Mouse (Mus musculus) forebrain, embryonic 12.5 days (tissue): ENCODE data around the gene Kif26a. TPM values are rescaled to one million over a fixed set of nuclear protein-coding genes. Genes with fewer than 3 reads are reported as not detected.
A peak's percentile ranks its signal among the peaks of the same experiment; 100 is the strongest.

ENCODE experiments used
- ATAC-seq: fragments of 200-750 bp; cut with Nextera tagmentation; 2 replicates; pipeline ENCODE4 v1.8.0; 2017; ENCODE audit warnings: moderate TSS enrichment; ENCODE audit not compliant: low FRiP score
- H3K27ac ChIP-seq: fragments of 300-500 bp; sonication (generic); 2 replicates; pipeline ENCODE4 v1.5.1; 2016; ENCODE audit warnings: mild to moderate bottlenecking
- H3K27me3 ChIP-seq: fragments of 300-500 bp; sonication (generic); 2 replicates; pipeline ENCODE4 v1.6.1; 2016; ENCODE audit warnings: mild to moderate bottlenecking
- H3K36me3 ChIP-seq: fragments of 300-500 bp; sonication (generic); replicated peaks from 2 replicates; pipeline ENCODE4 v1.6.1; 2016; ENCODE audit warnings: mild to moderate bottlenecking
- H3K4me1 ChIP-seq: fragments of 300-500 bp; sonication (generic); 2 replicates; pipeline ENCODE4 v1.6.1; 2016
- H3K4me2 ChIP-seq: fragments of 300-500 bp; sonication (generic); 2 replicates; pipeline ENCODE4 v1.6.1; 2016; ENCODE audit warnings: mild to moderate bottlenecking, moderate library complexity
- H3K4me3 ChIP-seq: fragments of 300-500 bp; sonication (generic); replicated peaks from 2 replicates; pipeline ENCODE4 v1.5.1; 2016; ENCODE audit warnings: mild to moderate bottlenecking
- H3K9ac ChIP-seq: fragments of 300-500 bp; sonication (generic); 2 replicates; pipeline ENCODE4 v1.6.1; 2016; ENCODE audit warnings: mild to moderate bottlenecking
- H3K9me3 ChIP-seq: fragments of 300-500 bp; sonication (generic); 2 replicates; pipeline ENCODE4 v1.6.1; 2016
- WGBS: fragments of 180-500 bp; shearing (Covaris S2); methylation state at CpG from one replicate; pipeline ENCODE4 v1.1.7; 2016; 5-methylcytosine and 5-hydroxymethylcytosine counted together
- polyA plus RNA-seq: library from polyadenylated mRNA; unstranded; fragments of >200 nt; fragmentation: Nextera tagmentation; extraction: Ambion mirVana; gene quantifications from 2 replicates; pipeline ENCODE4 v1.2.1, GENCODE M21; 2016

The Kif26a gene
- polyA plus RNA-seq, 1 experiment from 2014 or later, result 11.8 TPM

DNA sequence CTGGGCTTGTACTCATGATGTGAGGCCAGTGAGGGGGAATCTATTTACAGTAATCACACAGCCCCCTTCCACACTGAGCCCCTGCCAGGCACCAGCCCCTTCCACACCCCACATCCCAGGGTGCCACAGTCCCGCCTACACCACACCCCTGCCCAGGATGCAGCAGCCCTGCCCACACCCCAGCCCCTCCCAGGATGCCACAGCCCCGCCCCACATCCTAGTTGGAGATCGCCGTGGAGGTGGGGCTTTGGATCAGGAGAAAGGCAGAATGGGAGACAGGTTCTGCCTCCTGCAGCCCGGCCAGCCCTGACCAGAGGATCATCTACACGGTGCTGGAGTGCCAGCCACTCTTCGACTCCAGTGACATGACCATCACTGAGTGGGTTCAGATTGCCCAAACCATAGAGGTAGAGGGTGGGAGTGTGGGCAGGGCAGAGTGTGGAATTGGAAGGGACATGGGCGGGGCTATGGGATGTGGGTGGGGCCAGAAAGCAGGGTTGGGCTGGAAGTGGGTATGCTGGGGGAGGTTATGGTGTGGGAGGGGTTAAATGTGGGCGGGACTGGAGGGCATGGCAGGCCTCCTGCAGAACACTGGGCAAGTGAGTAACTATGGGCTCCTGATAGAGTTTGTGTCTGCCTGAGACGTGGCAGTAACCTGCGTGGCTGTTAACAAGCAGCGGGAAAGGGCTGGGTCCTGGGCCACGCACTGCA, 33.2 kb upstream of the Kif26a start:
- no peaks in the 10 kb centered on the region for H3K9me3 ChIP-seq
- ATAC-seq, result peak; percentile 34; the same call in 1 of the 2 replicates
- H3K9ac ChIP-seq, result no peak overlapping the region
- no peak overlapping the region for H3K4me2 ChIP-seq
- WGBS, result 13% methylated on average over 13 of the region's 13 CpGs
- H3K27me3 ChIP-seq, result peaks cover 14% of the 10 kb centered on the region
- no peak overlapping the region for H3K27ac ChIP-seq
- H3K4me3 ChIP-seq, result no peak overlapping the region
- peaks cover 5% of the 10 kb centered on the region; the same call in 1 of the 2 replicates for H3K4me1 ChIP-seq
- H3K36me3 ChIP-seq, result no peaks in the 10 kb centered on the region

DNA sequence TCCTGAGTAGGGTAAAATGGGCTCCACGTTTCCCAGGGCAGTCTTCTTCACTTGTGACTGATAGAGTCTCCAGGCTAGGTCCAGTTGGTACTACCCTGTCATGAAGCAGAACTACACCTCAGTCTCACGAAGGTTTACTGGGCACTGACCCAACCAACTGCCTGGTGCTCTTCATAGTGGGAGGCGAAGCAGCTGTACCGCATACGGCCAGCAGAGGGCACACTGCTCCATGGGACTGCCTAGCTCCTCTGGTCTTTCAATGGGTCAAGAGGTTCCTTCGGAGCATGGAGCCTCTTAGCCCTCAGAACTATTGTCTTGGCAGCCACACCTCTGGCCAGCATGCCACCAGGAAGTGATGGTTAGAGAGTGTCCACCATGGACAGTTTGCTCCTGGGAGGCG, 32.3 kb upstream of the Kif26a start:
- WGBS, result 8% methylated on average over 7 of the region's 7 CpGs
- H3K27me3 ChIP-seq, result peaks cover 12% of the 10 kb centered on the region
- H3K36me3 ChIP-seq, result no peaks in the 10 kb centered on the region
- no peak overlapping the region for H3K4me3 ChIP-seq
- H3K27ac ChIP-seq, result no peak overlapping the region
- H3K4me2 ChIP-seq, result no peak overlapping the region
- H3K4me1 ChIP-seq, result peaks cover 5% of the 10 kb centered on the region; the same call in 1 of the 2 replicates
- ATAC-seq, result peak; percentile 69
- no peak overlapping the region for H3K9ac ChIP-seq
- H3K9me3 ChIP-seq, result no peaks in the 10 kb centered on the region

DNA sequence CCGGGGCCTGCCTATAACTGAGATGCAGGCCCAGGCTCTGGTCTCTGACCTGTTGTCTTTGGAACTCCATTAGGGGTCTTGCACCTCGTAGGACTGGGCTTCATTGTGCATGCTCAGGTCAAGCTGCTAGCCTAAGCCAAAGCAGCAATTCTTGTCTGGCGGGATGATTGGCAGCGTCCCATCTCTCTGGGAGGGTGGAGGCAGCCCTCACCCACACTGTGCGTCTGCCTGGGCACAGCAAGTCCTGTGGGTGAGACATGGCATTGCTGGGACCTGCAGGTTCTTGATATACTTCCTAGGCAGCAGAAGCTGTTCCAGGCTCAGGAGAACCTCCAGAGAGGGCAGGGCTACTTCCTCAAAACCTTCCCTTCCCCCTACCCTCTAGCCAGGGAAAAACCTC, 29.0 kb upstream of the Kif26a start:
- no peak for ATAC-seq

DNA sequence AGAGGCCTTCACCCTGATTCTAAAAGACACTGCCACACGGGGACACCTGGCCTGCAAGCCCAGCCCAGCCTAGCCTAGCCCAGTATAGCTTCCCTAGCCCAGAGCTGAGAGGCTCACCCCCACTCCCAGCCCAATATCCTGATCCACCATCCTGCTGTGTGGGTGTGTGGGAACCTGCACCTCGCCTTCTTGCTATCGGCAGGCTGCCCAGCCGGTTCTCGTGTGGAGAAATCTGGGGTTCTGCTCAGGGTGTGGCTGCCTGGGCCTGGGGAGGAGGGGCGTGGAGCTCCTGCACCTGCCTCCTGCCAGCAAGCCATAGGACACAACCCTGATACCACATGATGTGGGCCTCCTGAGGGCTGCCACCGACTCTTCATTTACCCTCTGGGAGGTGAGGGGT, 28.4 kb upstream of the Kif26a start:
- no peak for ATAC-seq
- Histone ChIP-seq H3K27me3 (peaks cover 7% of the 10 kb centered on the region; the same call in 1 of the 2 replicates), H3K27ac (no peak overlapping the region), H3K9ac (no peak overlapping the region), H3K4me3 (no peak overlapping the region), H3K4me2 (no peak overlapping the region), H3K4me1 (peaks cover 5% of the 10 kb centered on the region; the same call in 1 of the 2 replicates), H3K36me3 (no peaks in the 10 kb centered on the region), H3K9me3 (no peaks in the 10 kb centered on the region)
- WGBS, result 92% methylated on average over 7 of the region's 7 CpGs

More for the DNA sequence above, 29.0 kb upstream of the Kif26a start:
- Histone ChIP-seq H3K27ac (no peak overlapping the region), H3K4me1 (peaks cover 5% of the 10 kb centered on the region; the same call in 1 of the 2 replicates), H3K27me3 (peaks cover 11% of the 10 kb centered on the region), H3K36me3 (no peaks in the 10 kb centered on the region), H3K9me3 (no peaks in the 10 kb centered on the region), H3K4me3 (no peak overlapping the region), H3K9ac (no peak overlapping the region), H3K4me2 (no peak overlapping the region)
- 81% methylated on average over 5 of the region's 5 CpGs for WGBS

DNA sequence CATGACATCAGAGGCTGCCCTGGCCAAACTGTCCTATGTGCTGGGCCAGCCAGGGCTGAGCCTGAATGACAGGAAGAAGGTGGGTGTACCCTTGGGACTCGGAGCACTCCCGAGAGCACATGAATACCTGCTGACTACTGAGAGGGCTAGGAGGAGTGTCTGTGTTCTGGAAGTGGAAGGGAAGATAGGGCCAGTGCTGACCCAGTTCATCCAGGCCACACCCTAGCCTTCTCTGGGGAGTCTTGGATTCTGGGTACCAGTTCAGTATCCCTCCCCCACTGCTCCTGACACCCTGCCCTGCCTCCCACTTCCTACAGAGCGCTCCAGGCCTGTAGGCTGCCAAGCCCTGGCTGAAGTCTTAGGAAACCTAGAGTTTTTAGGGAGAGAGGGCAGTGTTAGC, 24.8 kb upstream of the Kif26a start:
- Histone ChIP-seq H3K27me3 (peaks cover 14% of the 10 kb centered on the region; the same call in 1 of the 2 replicates), H3K4me1 (no peaks in the 10 kb centered on the region), H3K4me3 (no peak overlapping the region), H3K36me3 (no peaks in the 10 kb centered on the region), H3K4me2 (no peak overlapping the region), H3K9ac (no peak overlapping the region), H3K27ac (no peak overlapping the region), H3K9me3 (no peaks in the 10 kb centered on the region)
- WGBS, result 89% methylated on average over 3 of the region's 3 CpGs
- ATAC-seq, result no peak

DNA sequence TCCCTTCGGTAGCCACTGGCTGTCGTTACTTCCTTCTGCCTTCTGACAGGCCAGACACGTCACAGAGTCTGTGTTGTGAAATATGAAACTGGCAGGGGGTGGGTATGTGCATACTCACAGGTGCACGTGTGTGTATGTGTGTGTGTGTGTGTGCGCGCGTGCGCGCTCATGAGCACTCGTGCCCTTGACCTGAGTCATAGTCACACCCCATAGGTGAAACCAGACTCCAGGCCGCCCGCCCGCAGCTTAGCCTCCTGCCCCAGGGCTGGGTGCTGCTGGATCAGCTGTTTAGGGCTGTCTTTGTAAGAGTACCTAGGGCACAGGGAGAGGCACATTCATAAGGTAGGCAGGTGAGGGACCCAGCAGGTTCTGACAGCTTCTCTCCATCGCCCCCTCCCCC, 20.1 kb upstream of the Kif26a start:
- 79% methylated on average over 14 of the region's 14 CpGs for WGBS
- Histone ChIP-seq H3K9me3 (no peaks in the 10 kb centered on the region), H3K4me3 (no peak overlapping the region), H3K9ac (no peak overlapping the region), H3K36me3 (no peaks in the 10 kb centered on the region), H3K27ac (no peak overlapping the region), H3K4me1 (peaks cover 18% of the 10 kb centered on the region), H3K4me2 (no peak overlapping the region), H3K27me3 (peaks cover 42% of the 10 kb centered on the region)
- ATAC-seq, result no peak

DNA sequence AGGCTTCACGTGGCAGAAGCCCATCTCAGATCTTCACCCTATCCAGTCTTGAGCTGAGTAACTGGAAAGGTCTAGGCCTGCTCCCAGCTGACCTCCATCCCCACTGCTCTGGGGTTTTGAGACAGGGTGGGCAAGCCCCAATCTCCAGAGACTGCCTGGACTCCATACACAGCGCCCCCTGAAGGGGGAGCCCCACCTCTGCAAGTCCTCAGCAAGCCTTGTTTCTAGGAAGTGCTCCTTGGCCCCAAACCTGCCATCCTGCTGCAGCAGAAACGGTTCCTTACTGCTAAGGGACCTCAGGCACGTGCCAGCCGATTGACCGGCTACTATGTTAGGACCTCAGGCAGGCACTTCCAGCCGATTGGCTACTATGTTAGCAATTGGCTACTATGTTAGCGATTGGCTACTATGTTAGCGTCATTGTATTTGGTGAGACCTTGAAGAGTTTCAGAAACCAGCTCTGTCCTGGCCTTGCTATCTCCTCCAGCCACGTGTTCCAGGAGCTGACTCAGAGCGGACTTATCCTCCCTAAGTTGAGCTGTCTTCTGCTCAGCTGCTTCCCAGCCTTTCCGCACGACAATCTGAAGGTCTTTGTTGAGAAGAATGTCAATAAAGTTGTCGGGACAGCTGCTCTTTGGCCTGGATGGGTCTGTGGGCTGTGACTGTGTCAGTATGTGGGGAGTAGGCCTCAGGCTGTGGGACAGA, 18.9 kb upstream of the Kif26a start:
- no peaks in the 10 kb centered on the region for H3K9me3 ChIP-seq
- no peak overlapping the region for H3K4me2 ChIP-seq
- H3K4me3 ChIP-seq, result no peak overlapping the region
- H3K36me3 ChIP-seq, result no peaks in the 10 kb centered on the region
- H3K9ac ChIP-seq, result no peak overlapping the region
- 66% methylated on average over 14 of the region's 14 CpGs for WGBS
- peaks cover 54% of the 10 kb centered on the region for H3K27me3 ChIP-seq
- no peak overlapping the region for H3K27ac ChIP-seq
- H3K4me1 ChIP-seq, result peaks cover 23% of the 10 kb centered on the region
- no peak for ATAC-seq

DNA sequence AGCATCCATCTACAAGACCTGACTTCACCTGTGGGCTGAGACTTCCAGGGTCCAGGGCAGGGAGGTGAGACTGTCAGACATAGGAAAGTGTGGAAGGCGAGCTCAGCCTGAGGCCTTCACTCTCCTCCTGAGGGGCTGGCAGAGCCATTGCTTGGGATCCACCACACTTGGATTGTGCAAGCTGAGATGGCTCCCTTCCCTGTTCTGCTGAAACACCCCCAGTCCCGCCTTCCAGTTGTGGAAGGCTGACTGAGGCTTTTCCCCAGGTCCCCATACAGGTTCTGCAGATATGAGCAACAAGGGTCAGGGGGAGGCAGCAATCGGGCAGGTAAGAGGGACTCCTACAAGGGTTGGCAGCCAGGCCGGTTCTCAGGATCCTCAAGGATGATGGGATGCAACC, 17.5 kb upstream of the Kif26a start:
- Histone ChIP-seq H3K4me2 (no peak overlapping the region), H3K27me3 (peaks cover 67% of the 10 kb centered on the region), H3K27ac (no peak overlapping the region), H3K36me3 (no peaks in the 10 kb centered on the region), H3K4me1 (peaks cover 23% of the 10 kb centered on the region), H3K4me3 (no peak overlapping the region), H3K9ac (no peak overlapping the region), H3K9me3 (no peaks in the 10 kb centered on the region)
- ATAC-seq, result no peak
- 82% methylated on average over 4 of the region's 4 CpGs for WGBS

DNA sequence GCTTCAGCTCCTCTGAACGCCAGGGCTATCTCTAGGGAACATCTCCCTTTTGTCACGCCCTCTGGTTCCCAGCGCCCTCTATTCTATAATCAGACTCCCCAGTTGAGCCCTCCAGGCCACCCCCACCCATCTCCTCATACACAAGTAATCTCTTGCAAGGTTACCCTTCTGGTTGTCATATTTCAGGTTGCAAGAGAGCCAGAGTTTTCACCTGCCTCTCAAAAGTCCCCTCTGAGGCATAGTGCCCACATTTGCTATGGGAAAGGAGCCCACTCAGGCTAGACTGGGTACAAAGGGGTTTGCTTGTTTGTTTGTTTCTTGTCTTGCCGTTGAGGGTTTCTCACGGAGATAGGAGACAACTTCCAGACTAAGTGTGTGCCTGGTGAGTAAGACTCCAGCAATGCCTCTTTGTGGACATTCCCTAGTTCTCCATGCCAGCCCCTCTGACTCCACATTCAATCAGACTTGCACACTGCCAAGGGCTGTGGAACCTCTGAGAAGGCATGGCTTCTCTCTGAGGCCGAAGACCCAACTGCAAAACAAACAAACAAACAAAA, 16.6 kb upstream of the Kif26a start:
- no peaks in the 10 kb centered on the region for H3K9me3 ChIP-seq
- 70% methylated on average over 6 of the region's 6 CpGs for WGBS
- no peak overlapping the region for H3K4me3 ChIP-seq
- H3K4me1 ChIP-seq, result peaks cover 23% of the 10 kb centered on the region
- peaks cover 66% of the 10 kb centered on the region for H3K27me3 ChIP-seq
- H3K9ac ChIP-seq, result no peak overlapping the region
- no peak overlapping the region for H3K27ac ChIP-seq
- no peaks in the 10 kb centered on the region for H3K36me3 ChIP-seq
- no peak overlapping the region for H3K4me2 ChIP-seq
- ATAC-seq, result no peak

DNA sequence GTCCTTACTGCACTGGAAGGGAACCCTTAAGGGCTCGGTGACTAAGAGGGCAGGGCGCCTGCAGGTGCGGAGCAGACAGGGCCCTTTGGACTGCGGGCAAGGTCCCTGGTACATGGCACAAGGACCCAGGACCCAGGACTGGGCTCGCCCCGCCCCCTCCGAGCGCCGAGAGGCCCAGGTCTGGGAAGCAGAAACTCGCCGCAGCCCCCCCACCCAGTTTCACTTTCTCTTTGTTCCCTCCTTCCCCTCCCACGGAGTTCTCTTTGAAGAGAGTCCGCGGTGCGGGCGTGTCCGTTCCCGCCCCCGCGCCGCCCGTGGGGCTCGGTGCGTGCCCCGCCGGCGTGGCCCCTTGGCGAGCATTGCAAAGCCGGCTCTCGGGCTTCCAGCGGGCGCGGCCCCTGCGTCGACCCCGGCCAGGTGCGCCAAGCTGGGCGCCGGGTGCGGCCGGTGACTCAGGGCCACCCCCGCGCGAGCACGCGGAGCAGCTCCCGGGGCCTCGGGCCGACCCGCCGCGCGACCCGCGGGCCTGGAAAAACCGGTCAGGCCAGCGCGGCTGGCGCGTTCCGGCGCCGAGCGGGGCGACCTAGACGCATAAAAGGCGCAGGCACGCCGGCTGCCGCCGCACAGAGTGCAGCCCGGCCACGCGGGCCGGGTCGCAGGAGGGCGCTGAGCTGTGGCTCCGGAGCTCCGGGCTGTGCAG, 15.7 kb upstream of the Kif26a start:
- Histone ChIP-seq H3K4me2 (peak overlapping the region; percentile 89), H3K9ac (peak overlapping the region; percentile 74), H3K27me3 (peaks cover 70% of the 10 kb centered on the region), H3K27ac (no peak overlapping the region), H3K36me3 (no peaks in the 10 kb centered on the region), H3K4me3 (peak overlapping the region; percentile 66), H3K4me1 (peaks cover 23% of the 10 kb centered on the region), H3K9me3 (no peaks in the 10 kb centered on the region)
- WGBS, result 1% methylated on average over 79 of the region's 79 CpGs
- ATAC-seq, result peak; percentile 78

DNA sequence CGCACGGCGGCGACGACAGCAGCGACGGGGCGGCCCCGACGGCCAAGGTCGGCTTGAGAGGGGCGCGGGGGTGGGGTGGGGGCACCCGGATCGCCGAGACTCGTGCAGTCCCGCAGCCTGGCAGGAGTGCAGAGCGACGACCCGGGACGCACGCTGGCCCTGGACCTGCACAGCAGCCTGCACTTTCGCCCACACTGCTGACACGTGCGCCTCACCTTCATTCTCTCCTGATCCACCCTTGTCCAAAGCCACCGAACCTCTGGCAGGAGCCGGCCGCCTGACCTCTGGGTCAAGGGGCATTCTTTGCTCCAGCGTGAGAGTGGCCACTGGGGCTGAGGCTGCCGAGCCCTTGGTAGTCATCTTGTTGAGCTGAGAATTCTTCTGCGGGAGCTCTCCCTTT, 15.1 kb upstream of the Kif26a start:
- no peak overlapping the region for H3K27ac ChIP-seq
- H3K4me3 ChIP-seq, result peak overlapping the region; percentile 66
- peaks cover 75% of the 10 kb centered on the region for H3K27me3 ChIP-seq
- peak overlapping the region; percentile 89 for H3K4me2 ChIP-seq
- WGBS, result 12% methylated on average over 32 of the region's 32 CpGs
- peak; percentile 42; the same call in 1 of the 2 replicates for ATAC-seq
- H3K9me3 ChIP-seq, result no peaks in the 10 kb centered on the region
- H3K4me1 ChIP-seq, result peaks cover 23% of the 10 kb centered on the region
- no peaks in the 10 kb centered on the region for H3K36me3 ChIP-seq
- peak overlapping the region; percentile 74 for H3K9ac ChIP-seq

DNA sequence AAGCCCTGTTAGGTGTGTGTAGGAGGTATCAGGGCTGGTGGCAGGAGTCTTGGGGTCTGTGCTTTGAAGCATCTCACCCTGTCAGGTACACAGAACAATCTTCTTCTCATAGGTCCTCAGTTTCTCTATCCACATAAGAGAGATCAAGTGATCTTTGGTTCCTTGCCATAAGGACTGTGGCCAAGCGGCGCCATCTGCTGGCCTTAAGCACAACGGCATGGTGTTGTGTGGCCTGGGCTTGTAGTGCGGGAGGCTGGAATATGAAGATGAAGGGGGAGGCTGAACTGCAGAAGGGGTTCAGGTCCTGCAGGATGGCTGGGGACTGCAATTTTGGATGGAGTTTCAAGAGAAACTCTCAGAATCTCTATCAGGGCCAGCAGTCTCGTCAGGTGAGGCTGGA, 5.8 kb upstream of the Kif26a start:
- Histone ChIP-seq H3K4me1 (peaks cover 31% of the 10 kb centered on the region), H3K9ac (no peak overlapping the region), H3K36me3 (no peaks in the 10 kb centered on the region), H3K4me3 (no peak overlapping the region), H3K9me3 (no peaks in the 10 kb centered on the region), H3K4me2 (no peak overlapping the region), H3K27me3 (peaks cover 61% of the 10 kb centered on the region), H3K27ac (no peak overlapping the region)
- ATAC-seq, result no peak
- 8% methylated on average over 5 of the region's 5 CpGs for WGBS
